Mouse (Mus musculus) cerebellum, adult 2 months (tissue): ENCODE measurements around the gene Npas3. TPM values are rescaled to one million over a fixed set of nuclear protein-coding genes. Genes with fewer than 3 reads are reported as not detected.

ENCODE experiments used
- DNase-seq, 2 experiments: peaks; one replicate each; pipeline ENCODE4 v3.0.0; 2021
- H3K27ac ChIP-seq: fragments of 200-500 bp; 2 replicates; pipeline ENCODE4 v1.5.1; 2012; ENCODE audit warnings: low read length, control low read depth, inconsistent platforms; ENCODE audit not compliant: insufficient read depth
- H3K27me3 ChIP-seq: fragments of 200-500 bp; 2 replicates; pipeline ENCODE4 v1.6.1; 2012; ENCODE audit warnings: inconsistent platforms, mild to moderate bottlenecking, low read length, moderate library complexity; ENCODE audit not compliant: control insufficient read depth, insufficient read depth
- H3K4me1 ChIP-seq: fragments of 200-500 bp; 2 replicates; pipeline ENCODE4 v1.6.1; 2011; ENCODE audit warnings: low read length; ENCODE audit not compliant: control insufficient read depth, insufficient read depth
- H3K4me3 ChIP-seq: fragments of 200-500 bp; replicated peaks from 2 replicates; pipeline ENCODE3; 2011; ENCODE audit warnings: mild to moderate bottlenecking, low read depth, low read length, control low read depth; ENCODE audit not compliant: insufficient read depth
- CTCF ChIP-seq: fragments of 200-500 bp; IDR thresholded peaks from 2 replicates; pipeline ENCODE4 v1.5.1; 2011; ENCODE audit warnings: low read depth, mild to moderate bottlenecking, control low read depth, low read length, moderate library complexity, borderline replicate concordance; ENCODE audit not compliant: insufficient read depth
- POLR2A ChIP-seq: fragments of 200-500 bp; IDR thresholded peaks from 2 replicates; pipeline ENCODE4 v1.6.1; 2011; ENCODE audit warnings: low read length, control low read depth, borderline replicate concordance; ENCODE audit not compliant: insufficient read depth
- WGBS: fragments of 180-500 bp; shearing (Covaris S2); methylation state at CpG from one replicate; pipeline ENCODE4 v1.1.7; 2018; 5-methylcytosine and 5-hydroxymethylcytosine counted together
- polyA plus RNA-seq: library from polyadenylated mRNA; depleted of rRNA; stranded (reverse); fragments of >200 nt; gene quantifications from 2 replicates; pipeline ENCODE4 v1.2.3, GENCODE M21; 2012

Gene Npas3
- polyA plus RNA-seq, 1 experiment: 13.3 TPM

DNA sequence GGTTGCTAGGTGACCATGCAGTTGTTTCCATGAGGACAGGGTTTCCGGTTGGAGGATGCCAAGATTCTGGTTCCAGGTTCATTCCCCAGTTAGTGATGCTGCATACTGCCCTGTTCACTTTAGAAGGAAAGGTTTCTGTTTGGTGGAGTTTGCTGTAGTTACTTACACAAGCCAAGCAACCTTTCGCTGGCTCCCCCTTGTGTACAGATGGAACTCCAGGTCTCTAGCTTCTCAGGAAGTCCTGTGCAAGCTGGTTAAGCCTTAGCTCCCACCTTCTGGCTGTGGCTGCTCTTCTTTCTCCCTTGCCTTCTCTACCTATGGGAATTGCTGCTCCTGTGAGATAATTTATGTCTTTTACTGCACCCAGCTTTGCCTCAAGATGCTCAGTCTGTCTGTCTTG is 52.5 kb downstream of the Npas3 start:
- Histone ChIP-seq H3K27ac (no peak overlapping the region), H3K27me3 (no peaks in the 10 kb centered on the region), H3K4me3 (no peak overlapping the region), H3K4me1 (no peaks in the 10 kb centered on the region)
- WGBS: 51% methylated on average over 2 of the region's 2 CpGs
- TF ChIP-seq CTCF: no peak
- TF ChIP-seq POLR2A: no peak
- DNase-seq: no peak

GRCm38 (mm10) chr12:53302129-53302528 is 53.7 kb downstream of the Npas3 start:
- DNase-seq: no peak
- Histone ChIP-seq H3K4me3 (no peak overlapping the region), H3K27me3 (no peaks in the 10 kb centered on the region), H3K27ac (no peak overlapping the region), H3K4me1 (no peaks in the 10 kb centered on the region)
- 76% methylated on average over 3 of the region's 3 CpGs for WGBS
- no peak for TF ChIP-seq POLR2A
- no peak for TF ChIP-seq CTCF

DNA sequence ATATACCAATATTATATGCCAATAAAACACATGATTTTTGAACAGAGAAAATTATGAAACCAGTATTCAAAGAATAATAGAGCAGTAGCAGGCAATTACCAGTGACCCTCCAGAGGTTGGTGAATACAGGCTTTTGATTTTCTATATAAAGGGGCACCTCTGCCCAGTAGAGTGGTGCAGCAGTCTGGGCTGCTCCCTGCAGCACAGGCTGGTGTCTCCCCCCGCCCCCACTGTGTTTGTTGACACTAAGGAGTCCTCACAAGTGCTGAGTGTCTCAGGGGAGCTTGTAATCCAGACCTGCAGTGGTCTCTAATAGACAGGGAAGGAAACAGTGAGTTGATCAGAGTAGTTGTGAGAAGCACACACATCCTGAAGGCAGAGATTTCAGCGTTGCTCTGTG is 68.2 kb downstream of the Npas3 start:
- 59% methylated on average over 2 of the region's 2 CpGs for WGBS

GRCm38 (mm10) chr12:53317801-53318200 is 69.3 kb downstream of the Npas3 start:
- no peaks in the 10 kb centered on the region for H3K27me3 ChIP-seq
- H3K4me3 ChIP-seq: no peak overlapping the region
- TF ChIP-seq CTCF: no peak
- TF ChIP-seq POLR2A: no peak
- WGBS: 73% methylated on average over 3 of the region's 3 CpGs
- H3K4me1 ChIP-seq: no peaks in the 10 kb centered on the region
- DNase-seq: no peak
- H3K27ac ChIP-seq: no peak overlapping the region

More for the DNA sequence above, 68.2 kb downstream of the Npas3 start:
- H3K4me3 ChIP-seq: no peak overlapping the region
- H3K27ac ChIP-seq: no peak overlapping the region
- no peaks in the 10 kb centered on the region for H3K27me3 ChIP-seq
- DNase-seq: no peak
- TF ChIP-seq POLR2A (no peak), CTCF (no peak)
- no peaks in the 10 kb centered on the region for H3K4me1 ChIP-seq

- WGBS: 93% methylated on average over 2 of the region's 2 CpGs
- Histone ChIP-seq H3K27me3 (no peaks in the 10 kb centered on the region), H3K4me3 (no peak overlapping the region), H3K4me1 (no peaks in the 10 kb centered on the region), H3K27ac (no peak overlapping the region)
- TF ChIP-seq CTCF (no peak), POLR2A (no peak)
- no peak for DNase-seq
Measured at GRCm38 (mm10) chr12:53320526-53320925, 72.0 kb downstream of the Npas3 start.

- no peak overlapping the region for H3K4me3 ChIP-seq
- no peak for DNase-seq
- H3K27me3 ChIP-seq: no peaks in the 10 kb centered on the region
- H3K27ac ChIP-seq: no peak overlapping the region
- H3K4me1 ChIP-seq: no peaks in the 10 kb centered on the region
- 51% methylated on average over 12 of the region's 12 CpGs for WGBS
- no peak for TF ChIP-seq CTCF
- no peak for TF ChIP-seq POLR2A
Measured at GRCm38 (mm10) chr12:53321018-53321417, 72.5 kb downstream of the Npas3 start.

DNA sequence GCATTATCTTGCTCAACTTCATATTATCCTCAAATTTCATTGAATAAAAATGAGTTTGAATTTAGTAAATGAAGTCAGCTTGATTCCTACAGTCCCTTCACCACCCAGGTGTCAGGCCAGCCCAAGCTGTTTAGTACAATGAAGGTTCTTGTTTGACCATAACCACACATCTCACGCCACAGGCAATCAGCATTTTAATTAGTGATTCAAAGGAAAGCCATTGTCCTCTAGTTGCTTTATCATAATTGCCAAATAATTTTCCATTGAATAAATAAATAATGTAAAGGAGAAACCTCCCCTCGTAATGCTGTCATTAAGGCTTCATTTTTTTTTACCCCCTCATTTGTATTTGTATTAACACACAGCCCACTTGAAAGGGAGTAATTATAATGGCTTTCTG is 73.5 kb downstream of the Npas3 start:
- 89% methylated on average over 2 of the region's 2 CpGs for WGBS

DNA sequence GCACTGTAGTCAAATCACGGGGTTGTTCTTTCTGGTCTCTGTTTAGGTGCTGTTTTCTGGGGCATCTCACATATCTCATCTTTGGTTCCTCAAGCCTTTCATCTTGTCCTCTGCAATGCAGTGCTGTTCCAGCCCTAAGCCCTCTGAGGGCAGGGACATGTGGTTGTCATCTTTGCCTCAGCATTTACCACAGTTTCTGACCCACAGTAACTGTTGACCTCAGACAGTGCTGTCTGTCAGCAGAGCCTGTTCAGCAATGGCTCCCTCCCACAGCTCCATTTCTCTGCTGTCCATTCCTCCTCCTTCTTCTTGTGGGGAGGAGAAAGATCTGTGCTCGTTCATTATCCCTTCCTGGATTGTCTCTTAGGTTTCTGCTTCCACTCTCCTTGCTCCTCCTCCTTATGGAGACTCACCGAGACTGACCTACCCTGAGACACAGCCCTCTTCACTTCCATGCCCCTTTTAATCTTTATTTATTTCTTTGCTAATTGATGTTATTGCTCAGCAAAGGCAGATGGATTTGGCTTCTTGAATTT is 79.2 kb downstream of the Npas3 start:
- no peak overlapping the region for H3K4me3 ChIP-seq
- no peaks in the 10 kb centered on the region for H3K27me3 ChIP-seq
- DNase-seq: no peak
- 37% methylated on average over 3 of the region's 3 CpGs for WGBS
- TF ChIP-seq POLR2A (no peak), CTCF (no peak)
- H3K27ac ChIP-seq: peak overlapping the region; percentile 47; the same call in 1 of the 2 replicates
- H3K4me1 ChIP-seq: no peaks in the 10 kb centered on the region

More for the DNA sequence above, 73.5 kb downstream of the Npas3 start:
- TF ChIP-seq POLR2A: no peak
- H3K27me3 ChIP-seq: no peaks in the 10 kb centered on the region
- H3K4me1 ChIP-seq: no peaks in the 10 kb centered on the region
- no peak overlapping the region for H3K4me3 ChIP-seq
- H3K27ac ChIP-seq: no peak overlapping the region
- no peak for DNase-seq
